Mouse (Mus musculus) layer of hippocampus, adult 9-10 months (tissue): ENCODE results near the gene Kazald1.
"Not testable (repeated sequence)": the region's sequence is repeated elsewhere in the genome, so short reads cannot be mapped to it uniquely, and the experiment has no call there.

Experiments
- DNase-seq: peaks from one replicate; pipeline ENCODE4 v3.0.0; 2022; ENCODE audit warnings: low spot score

Gene Kazald1

DNA sequence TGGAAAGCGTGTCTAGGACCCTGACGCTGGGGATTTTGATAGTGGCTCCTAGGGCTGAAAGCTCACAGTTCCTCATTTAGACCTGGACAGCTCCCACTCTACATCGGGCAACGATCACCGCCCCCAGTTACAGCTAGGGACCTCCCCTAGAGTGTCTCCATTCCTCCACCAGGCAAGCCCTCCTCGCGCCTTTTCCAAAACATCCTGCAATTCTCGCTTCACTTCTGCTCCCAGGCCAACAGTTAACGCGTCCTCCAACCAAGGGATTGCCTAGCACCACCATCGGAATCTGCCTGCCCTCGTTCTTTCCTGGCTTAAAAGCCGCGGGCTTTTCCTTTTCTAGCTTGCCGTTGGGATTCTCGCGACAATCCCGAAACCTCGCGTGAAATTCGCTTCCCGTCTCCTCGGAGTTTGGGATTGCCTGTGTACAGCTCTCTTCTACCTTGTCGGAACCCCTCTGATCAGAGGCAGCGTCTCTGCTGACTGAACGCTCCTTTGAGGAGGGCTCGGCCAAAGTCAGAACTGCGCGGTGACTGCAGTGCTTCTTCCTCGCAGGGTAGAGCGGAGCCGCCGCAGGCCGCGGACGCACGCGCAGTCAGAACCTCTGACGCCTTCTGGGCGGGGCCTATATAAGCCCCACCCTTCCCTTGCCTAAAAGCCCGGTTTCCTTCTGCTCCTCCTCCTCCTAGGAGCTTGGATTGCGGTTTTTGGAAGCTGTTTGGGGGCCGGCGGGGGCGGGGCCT, at the start of gene Kazald1:
Kazald1 (plus strand) TSS at position 662 of the 743 bp plus-strand sequence.
- DNase-seq = peak; percentile 85

DNA sequence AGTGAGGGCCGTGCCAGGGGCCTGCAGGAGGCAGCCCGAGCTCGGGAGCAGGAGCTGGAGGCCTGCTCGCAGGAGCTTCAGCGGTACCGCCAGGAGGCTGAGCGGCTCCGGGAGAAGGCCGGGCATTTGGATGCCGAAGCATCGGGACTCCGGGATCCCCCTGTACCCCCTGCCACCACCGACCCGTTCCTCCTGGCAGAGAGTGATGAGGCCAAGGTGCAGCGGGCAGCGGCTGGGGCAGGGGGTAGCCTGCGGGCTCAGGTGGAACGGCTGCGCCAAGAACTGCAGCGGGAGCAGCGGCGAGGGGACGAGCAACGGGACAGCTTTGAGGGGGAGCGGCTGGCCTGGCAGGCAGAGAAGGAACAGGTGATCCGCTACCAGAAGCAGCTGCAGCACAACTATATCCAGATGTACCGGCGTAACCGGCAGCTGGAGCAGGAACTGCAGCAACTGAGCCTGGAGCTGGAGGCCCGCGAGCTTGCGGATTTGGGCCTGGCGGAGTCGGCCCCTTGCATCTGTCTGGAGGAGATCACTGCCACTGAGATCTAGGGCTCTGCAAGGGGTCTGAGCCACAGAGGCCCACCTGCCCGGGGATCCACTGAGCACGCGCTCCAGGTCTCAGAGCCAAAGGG, 49.0 kb upstream of the Kazald1 start:
- no peak for DNase-seq

DNA sequence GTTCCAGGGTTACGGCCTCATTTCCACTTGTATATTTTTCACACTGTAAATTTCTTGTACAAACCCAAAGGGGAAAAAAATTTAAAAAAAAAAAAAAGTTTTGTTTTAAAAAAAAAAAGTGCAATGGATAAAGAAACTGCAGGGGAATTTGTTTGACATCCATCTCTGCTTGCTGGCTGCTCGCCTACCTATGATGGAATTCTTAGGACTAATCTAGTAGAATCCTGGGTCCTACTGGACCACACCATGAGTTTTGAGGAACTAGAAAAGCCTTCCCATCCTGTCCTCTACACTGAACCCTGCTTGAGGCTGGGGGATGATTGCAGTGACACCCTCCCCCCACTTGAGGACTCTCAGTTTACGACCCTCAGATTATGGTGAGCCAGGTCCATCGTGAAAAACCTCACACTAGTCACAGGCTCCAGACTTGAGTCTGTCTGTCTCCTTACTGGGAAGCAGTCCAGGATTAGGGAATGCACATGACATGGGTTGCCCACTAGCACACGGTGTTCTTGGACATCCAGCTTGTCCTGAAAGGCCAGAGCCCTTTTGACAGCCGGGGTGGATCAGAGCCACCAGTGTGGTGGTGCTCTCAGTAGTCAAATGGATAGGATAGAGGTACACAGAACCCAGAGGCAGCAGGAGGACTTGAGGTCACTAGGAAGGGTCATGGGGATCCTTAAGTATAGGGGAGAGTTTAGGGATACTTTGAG, 47.9 kb upstream of the Kazald1 start:
- no peak for DNase-seq

DNA sequence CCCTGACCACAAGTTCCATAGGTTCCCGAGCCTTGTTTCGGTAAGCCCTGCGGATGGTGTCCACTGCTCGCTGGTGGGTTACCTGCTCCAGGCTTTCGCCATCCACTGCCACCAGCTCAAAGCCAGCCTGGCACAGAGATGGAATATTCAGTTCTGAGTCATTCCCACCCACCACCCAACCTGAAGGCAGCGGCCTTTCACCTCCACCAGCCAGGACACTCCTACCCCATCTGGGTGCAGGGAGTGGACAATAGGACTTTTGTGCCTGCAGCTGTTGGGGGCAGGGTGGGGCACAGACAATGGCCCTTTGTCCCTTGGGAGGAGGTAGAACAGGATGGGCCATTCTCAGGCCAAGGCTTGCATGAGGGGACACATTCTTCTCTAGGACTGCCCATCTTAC, 47.2 kb upstream of the Kazald1 start:
- DNase-seq = no peak

DNA sequence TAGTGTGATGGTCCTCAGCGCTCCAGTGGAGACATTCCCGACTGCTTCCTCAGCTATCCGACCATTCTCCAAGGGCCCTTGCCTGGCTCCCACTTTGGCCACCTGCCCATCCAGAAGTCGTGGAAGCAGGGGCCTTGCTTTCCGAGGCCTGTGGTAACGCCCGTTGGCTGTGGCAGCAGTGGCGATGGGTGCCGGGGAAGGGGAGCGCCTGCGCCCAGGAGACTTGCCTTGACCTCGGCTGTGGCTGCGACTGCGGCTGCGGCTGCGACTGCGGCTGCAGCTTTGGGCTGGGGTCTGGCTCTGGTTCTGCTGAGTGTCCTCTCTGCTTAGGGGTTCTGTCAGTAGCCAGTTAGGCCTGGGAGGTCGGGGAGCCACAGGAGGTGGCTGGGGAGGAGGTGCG, 46.3 kb upstream of the Kazald1 start:
- no peak for DNase-seq

DNA sequence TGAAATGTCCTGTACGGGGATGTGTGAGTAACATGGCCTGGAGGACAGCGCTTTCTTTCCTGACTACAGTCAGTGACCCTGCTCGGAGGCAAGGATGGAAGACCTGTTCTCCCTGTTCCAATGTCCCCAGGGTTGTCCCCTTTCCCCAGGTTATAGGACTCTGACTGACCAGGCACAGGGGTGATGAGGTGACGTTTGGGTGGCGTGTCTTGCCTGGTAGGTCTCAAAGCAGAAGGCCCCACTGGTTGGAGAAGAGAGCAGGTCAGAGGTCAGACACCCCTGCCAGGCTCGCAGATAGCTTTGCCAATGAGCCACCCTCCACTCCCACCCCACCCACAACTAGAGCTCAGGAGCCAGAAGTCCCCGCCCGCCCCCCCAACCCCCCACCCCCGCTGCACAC, 45.5 kb upstream of the Kazald1 start:
- no peak for DNase-seq

DNA sequence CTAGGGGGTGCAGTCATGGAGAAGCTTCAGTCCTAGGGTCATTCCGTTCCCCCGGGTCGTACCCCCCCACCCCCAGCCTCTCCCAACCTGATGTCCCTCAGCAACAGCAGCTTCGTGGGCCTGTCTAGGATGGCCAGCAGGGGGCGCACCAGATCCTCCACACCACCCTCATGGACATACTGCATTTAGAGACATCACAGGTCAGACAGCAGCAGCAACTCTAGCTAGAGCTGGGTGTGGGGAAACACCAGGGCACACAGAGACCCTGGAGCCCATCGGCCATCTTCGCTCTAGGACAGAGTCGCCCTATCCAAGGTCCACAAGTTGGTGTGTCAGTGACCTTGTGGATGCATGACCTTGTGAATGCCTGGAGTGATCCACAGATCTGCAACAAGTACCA, 44.9 kb upstream of the Kazald1 start:
- DNase-seq = no peak

DNA sequence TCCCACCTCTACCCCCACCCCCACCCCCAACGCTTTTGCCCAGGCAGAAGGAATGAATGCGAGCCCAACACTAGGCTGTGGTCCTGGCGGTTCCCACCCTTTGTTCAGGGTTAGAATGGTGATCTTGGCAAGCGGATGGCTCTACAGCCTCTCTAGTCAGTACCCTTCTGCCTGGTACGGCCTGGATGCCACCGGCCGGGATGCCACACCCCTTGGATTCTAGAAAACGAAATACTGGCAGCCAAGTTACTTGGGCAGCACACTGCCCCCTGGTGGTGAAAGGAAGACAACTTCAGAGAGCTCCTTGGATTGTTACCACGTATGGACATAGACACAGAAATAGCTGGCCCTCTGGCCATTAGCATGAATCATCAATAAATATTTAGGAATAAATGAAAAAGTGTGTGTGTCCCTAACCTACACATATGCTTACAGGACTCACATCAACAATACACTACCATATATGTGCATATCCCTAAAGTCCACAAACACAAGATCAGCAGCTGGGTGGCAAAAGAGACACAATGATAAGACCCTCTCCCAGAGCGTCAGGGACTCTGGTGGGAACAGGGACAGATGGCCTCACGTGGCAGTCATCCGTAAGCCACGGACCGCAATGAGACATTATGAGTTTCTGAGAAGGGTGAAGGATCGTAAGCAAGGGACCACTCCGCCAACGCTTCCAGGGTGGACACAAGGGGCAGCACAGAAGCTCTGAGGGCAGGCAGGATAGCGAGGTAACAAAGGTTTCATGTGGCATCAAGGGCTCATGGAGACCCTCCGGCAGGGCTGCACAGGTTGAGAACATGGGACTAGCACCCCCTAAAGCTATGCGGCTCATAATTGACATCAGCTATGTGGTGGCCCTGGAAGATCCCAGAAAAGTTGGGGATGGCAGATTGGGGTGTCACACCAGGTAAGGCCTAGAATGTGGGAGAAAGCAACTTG, 44.0 kb upstream of the Kazald1 start:
- no peak for DNase-seq

DNA sequence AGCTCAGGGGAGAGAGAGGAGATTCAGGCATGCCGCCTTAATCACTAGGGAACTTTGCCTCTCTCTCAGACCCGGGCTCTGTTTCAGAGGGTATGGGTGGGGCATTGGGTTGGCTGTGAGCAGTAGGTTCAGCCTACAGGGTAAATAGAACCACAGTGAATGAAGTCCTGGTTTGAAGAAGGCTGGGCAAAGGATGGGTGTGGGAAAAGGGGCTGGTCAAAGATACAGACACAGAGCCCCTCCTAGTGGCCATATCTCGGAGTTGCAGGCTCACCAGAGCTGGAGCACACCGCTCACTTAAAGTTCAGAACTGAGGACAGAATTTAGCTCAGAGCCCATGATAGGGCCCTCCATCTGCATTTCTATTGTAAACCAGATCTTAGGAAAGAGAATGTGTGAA, 43.3 kb upstream of the Kazald1 start:
- no peak for DNase-seq

DNA sequence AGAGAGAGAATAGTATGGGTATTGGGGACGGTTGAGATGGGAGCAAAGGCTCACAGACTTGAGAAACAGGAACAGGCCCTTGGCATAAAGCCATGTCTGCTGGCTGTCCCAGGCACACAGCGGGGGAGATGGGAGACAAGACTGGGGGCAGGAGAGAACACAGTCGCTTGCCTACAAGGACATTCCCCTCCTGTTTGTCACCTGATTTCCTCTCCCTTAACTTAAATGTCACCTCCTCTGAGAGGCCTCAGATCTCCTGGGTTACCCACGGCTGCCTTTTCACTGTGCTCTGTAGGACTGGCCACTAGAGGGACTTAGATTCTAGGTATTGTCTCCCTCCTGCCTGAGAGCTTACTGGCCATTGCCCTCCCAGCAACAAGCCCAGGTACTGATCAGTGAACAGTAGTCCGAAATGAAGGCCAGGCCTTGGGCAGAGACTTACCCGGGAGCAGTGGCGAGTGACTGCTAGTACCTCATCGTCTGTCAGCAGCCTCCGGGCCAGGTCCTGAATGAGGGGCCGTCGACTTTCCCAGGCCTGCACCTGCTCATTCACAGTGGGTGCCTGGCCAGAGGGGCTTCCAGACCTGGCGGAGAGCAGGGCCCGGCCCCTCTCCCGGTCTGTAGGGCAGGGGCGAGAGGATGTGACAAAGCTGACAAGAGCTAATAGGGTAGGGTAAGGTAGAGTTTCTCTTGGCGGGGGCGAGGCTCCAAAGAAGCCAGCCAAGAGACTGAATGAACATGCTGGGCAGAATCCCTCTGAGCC, 42.3 kb upstream of the Kazald1 start:
- DNase-seq = no peak

DNA sequence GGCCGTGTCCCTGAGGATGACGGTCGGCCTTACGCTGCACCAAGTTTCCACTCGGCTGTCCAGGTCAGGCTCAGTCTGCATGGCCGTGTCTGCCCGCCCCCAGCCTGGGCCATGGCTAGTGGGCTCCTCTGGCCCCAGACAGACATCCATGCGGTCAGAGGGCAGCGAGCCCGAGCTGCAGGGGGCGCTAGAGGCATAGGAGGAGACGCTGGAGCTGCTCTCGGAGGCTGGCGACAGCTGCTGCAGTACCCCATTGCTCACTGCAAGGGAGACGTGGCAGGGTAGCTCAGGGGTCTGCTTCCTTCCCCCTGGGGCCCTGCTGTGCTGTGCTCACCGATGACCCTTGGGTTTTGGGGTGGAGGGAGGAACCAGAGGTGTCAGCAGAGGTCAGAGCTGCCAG, 38.2 kb upstream of the Kazald1 start:
- DNase-seq = no peak

DNA sequence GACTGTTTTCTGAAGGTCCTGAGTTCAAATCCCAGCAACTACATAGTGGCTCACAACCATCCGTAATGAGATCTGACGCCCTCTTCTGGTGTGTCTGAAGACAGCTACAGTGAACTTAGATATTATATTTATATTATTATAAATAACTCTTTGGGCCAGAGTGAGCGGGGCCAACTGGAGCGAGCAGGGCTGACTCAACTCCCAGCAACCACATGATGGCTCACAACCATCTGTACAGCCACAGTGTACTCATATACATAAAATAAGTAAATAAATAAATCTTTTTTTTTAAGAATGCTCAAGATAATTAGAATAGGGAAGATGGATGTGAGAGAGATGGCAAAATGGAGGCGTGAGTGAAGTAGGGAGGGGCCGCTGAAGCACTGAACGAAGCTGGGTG, 36.8 kb upstream of the Kazald1 start:
- DNase-seq = not testable (repeated sequence)

DNA sequence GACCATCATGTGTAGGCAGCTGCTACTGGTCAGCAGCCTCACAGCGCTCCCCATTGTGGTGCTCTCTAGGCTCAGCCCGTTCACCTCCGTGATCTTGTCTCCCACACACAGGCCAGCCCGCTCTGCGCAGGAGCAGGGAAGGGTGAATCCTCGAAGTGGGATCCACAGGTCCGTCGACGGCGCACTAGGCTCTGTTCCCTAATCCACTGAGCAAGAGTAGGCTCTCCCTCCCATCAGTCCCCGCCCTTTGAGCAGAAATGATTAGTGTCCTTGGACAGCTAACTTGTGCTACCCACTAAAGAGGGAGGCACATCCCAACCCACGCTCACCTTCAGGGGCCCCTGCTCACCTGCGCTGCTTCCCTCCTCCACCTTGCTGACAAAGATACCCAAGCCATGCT, 34.8 kb upstream of the Kazald1 start:
- DNase-seq = no peak

DNA sequence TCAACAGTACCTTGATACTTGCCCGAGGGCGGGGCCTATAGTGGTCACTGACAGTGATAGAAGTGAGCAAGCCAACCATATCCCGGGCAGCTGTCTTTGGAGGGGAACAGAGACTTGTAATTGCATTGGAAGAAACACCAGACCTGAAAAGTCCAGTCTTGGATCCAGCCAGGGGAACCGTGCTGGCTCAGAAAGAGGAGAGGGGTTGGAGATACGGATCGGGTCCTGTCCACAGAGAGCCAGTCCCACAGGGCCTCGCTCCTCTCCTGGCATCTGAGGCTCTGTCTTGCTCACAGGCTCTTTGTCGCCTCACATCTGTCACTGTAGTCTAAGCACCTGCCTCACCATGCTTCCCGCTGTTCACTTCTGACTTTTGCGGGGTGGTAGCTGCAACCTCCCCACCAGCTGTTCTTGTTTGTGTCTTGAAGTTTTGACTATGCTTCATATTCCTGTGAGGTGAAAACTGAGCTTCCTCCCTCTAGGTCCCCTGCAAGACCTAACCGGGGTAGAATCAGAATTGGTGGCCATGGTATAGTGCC, 30.6 kb upstream of the Kazald1 start:
- no peak for DNase-seq

DNA sequence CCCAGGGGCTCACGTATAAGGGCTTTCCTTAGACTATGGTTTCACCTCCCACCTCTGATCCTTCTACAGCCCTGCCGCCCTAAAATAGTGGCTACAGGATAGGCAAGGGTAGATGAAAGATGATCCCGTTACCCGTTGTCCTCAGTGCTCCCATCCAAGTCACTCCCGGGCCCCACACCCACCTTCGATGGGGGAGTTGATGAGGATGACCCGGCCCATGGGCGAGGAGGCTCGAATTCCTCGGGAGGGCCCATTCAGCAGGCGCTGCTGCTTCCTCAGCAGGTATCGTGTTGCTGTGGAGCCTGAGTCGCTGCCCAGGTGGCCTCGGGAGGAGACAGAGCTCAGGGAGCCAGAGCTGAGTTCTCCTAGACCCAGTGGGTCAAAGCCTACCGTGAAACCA, 29.8 kb upstream of the Kazald1 start:
- DNase-seq = no peak

DNA sequence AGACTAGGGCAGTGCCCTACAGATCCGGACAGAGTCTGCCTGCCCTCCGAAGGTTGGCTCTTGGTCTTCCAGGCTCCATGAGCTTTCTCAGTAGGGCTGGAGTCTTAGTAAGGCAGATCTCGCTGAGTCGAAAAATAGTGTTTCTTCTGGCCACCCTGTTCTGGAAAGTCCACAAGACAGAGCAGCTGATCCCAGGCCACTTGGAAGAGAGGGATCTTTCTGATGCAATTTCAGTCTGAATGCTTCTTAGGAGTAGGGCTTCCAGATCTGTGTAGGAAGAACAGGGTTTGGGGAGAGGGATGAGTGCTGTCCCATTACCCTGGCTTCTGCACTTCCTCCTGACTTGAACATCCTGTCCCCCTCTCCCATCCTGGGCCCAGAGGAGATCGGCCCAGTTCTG, 29.4 kb upstream of the Kazald1 start, which contains the start of gene Pdzd7:
Pdzd7 (minus strand) TSS at position 67 of the 400 bp plus-strand sequence.
- DNase-seq = no peak

DNA sequence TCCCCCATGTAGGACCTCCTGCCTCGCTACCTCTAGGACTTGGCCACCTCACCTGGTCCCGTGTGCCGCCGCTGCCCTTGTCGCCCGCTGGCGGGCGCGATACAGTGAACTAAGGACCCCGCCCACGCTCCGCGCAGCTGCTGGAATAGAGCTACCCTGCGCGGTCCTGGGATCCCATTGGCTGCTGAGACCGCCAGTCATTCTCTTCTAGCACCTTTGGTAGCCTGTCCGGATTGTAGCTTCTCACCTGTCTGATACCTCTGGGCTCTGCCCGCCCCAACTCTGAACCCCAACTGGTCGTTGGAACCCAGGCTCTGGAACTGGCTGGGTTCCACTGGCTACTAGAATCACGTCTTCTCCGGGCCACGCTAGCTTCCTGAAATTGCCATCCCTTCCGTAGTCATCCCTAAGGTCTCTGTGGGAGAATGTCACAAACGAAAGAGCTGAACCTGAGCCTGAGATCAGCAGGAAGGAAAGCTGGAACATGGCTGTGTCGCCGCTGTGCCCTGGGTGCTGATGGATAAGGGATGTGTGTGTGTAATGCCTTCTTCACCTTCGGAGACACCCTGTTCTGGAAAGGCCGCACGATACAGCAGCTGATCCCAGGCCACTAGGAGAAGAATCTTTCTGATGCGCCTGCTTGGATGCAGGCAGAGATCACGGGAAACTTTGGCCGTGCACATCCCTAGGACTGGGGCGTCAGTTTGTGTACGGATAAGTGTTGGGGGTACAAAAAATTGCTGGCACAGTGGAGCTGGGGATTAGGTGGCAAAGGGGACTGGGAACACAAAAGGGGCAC, 28.3 kb upstream of the Kazald1 start:
- peak; percentile 60 for DNase-seq

DNA sequence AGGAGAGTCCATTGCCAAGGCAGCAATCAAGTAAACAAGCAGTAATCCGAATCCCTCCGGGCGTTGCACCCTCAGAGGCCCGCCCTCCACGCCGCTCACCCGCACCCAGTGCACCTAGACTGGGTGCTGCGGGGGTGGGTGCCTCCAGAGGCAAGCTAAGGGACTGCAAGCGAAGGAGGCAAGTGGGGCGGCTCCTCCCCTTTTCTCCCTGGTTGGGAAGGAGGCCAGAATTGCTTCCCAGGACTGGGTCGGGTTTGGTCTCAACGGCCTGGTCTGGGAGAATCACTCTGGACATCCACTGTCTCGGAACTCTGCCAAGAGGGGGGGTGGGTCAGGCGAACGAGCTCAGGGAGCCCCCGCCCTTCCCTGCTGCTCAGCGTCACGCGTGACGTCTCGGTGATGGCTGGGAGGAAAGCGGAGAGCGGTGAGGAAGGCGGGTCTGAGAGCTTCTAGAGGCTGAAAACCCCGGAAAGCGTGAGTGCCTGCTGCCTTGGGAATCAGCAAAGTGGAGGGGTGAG, 27.6 kb upstream of the Kazald1 start, which contains the start of gene Sfxn3:
Sfxn3 (plus strand) TSS at position 87 of the 518 bp plus-strand sequence.
- DNase-seq = peak; percentile 80

DNA sequence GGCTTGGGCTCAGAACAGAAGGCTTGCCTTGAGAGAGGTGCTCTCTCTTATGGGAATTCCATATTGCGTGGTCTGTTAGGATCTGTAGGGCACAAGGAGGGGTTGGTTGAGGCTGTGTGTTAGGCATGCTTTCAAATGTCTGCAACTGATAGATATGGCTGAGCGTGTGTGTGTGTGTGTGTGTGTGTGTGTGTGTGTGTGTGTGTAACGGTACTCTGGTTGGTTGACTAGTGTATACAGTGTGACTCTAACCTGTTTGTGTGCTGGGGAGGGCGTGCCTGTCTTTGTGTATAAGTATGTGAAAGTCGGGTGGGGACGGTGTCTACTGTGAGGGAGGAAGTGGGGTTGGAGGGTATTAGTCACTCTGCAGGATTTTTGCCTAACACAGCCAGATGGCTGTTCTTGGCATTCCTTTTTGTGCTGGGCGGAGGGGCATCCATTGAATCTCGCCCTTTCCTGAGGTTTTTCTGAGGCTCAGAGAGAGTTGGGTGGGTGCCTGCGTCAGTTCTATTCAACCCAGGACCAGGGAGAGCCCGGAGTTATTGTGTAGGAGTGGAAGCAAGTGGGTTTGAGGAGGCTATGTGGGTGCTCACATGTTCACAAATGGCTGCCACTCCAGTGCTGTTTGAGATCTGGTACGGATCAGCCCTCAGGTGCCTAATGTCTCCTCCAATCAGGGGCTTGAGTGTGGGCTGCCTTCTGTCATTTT, 27.0 kb upstream of the Kazald1 start:
- DNase-seq = peak; percentile 75
